Mouse (Mus musculus) midbrain, embryonic 12.5 days (tissue): ENCODE measurements around the gene Card11. TPM values are rescaled to one million over a fixed set of nuclear protein-coding genes. Genes with fewer than 3 reads are reported as not detected.

Experiments used
- ATAC-seq: fragments of 200-750 bp; cut with Nextera tagmentation; 2 replicates; pipeline ENCODE4 v1.8.0; 2017; ENCODE audit warnings: low read depth, moderate TSS enrichment, moderate library complexity; ENCODE audit not compliant: low FRiP score
- H3K27ac ChIP-seq: fragments of 300-500 bp; sonication (generic); replicated peaks from 2 replicates; pipeline ENCODE4 v1.5.1; 2016; ENCODE audit warnings: mild to moderate bottlenecking
- H3K27me3 ChIP-seq: fragments of 300-500 bp; sonication (generic); 2 replicates; pipeline ENCODE4 v1.6.1; 2016; ENCODE audit warnings: mild to moderate bottlenecking
- H3K36me3 ChIP-seq: fragments of 300-500 bp; sonication (generic); 2 replicates; pipeline ENCODE4 v1.6.1; 2016
- H3K4me1 ChIP-seq: fragments of 300-500 bp; sonication (generic); 2 replicates; pipeline ENCODE4 v1.6.1; 2016
- H3K4me2 ChIP-seq: fragments of 300-500 bp; sonication (generic); replicated peaks from 2 replicates; pipeline ENCODE4 v1.6.1; 2016; ENCODE audit warnings: mild to moderate bottlenecking, moderate library complexity
- H3K4me3 ChIP-seq: fragments of 300-500 bp; sonication (generic); 2 replicates; pipeline ENCODE4 v1.5.1; 2016; ENCODE audit warnings: mild to moderate bottlenecking
- H3K9ac ChIP-seq: fragments of 300-500 bp; sonication (generic); replicated peaks from 2 replicates; pipeline ENCODE4 v1.6.1; 2016; ENCODE audit warnings: mild to moderate bottlenecking, moderate library complexity
- H3K9me3 ChIP-seq: fragments of 300-500 bp; sonication (generic); 2 replicates; pipeline ENCODE4 v1.6.1; 2016; ENCODE audit warnings: mild to moderate bottlenecking
- WGBS: fragments of 180-500 bp; shearing (Covaris S2); methylation state at CpG from one replicate; pipeline ENCODE4 v1.1.7; 2016; 5-methylcytosine and 5-hydroxymethylcytosine counted together
- polyA plus RNA-seq: library from polyadenylated mRNA; unstranded; fragments of >200 nt; fragmentation: Nextera tagmentation; extraction: Ambion mirVana; gene quantifications from 2 replicates; pipeline ENCODE4 v1.2.1, GENCODE M21; 2016

Gene Card11
- polyA plus RNA-seq, 1 experiment from 2014 or later = 0.06 TPM

DNA sequence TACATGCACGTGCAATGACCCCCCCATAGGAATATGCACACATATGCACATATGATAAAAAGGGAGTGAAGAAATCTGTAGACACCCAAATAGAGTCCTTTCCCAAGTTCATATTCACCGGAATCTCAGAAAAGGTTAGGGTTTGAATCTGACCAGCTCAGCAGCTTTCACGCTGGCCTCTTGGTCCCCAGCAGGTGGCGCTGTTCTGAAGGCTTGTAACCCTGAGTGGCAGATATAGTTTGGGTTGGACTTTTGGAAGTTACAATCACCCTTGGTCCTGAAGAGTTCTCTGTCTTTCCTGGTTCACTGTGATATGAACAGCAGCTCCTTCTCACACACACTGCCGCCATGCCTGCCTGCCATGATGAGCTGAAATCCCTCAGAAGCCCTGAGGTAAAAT is 24.1 kb upstream of the Card11 start:
- H3K27ac ChIP-seq = no peak overlapping the region
- no peak for ATAC-seq
- H3K4me2 ChIP-seq = no peak overlapping the region
- H3K4me3 ChIP-seq = no peak overlapping the region
- H3K27me3 ChIP-seq = no peaks in the 10 kb centered on the region
- H3K9me3 ChIP-seq = peaks cover 13% of the 10 kb centered on the region
- no peaks in the 10 kb centered on the region for H3K4me1 ChIP-seq
- no peaks in the 10 kb centered on the region for H3K36me3 ChIP-seq
- WGBS = 64% methylated on average over 5 of the region's 5 CpGs
- H3K9ac ChIP-seq = no peak overlapping the region

DNA sequence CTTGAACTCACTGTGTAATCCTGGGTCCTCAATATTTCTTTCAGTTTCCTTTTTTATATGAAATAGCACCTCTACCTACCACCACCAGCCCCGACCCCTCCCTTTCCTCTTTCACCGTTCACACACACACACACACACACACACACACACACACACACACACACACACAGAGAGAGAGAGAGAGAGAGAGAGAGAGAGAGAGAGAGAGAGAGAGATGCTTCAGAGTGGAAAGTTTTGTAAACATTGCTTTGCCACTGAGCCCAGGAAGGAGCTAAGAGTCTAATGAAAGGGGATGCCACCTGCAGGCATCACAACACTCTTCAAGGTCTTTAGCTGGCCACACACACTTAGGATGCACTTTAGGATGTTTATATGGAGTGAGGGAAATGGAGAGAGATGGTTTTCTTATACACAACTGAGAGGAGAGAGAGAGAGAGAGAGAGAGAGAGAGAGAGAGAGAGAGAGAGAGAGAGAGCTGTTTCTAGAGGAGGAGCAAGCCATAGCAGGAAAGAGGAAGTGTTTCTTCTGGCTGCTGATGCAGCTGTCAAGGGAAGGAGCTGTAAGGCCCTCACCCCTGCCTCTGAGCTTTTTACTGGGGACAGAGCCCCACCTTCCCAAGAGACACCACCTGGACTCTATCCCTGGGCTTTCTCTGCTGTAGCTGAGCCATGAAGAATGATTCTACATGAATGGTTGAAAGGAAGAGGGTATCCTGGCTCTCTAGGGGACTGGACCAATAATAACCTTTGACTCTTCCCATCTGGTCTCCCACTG is 17.7 kb upstream of the Card11 start:
- Histone ChIP-seq H3K4me3 (no peak overlapping the region), H3K9me3 (peaks cover 13% of the 10 kb centered on the region), H3K36me3 (no peaks in the 10 kb centered on the region), H3K27me3 (no peaks in the 10 kb centered on the region), H3K4me1 (no peaks in the 10 kb centered on the region), H3K9ac (no peak overlapping the region), H3K27ac (no peak overlapping the region), H3K4me2 (no peak overlapping the region)
- no peak for ATAC-seq
- 65% methylated on average over 2 of the region's 2 CpGs for WGBS

- ATAC-seq = no peak
- no peaks in the 10 kb centered on the region for H3K9me3 ChIP-seq
- H3K4me3 ChIP-seq = no peak overlapping the region
- H3K9ac ChIP-seq = no peak overlapping the region
- H3K4me1 ChIP-seq = no peaks in the 10 kb centered on the region
- no peak overlapping the region for H3K4me2 ChIP-seq
- H3K36me3 ChIP-seq = no peaks in the 10 kb centered on the region
- H3K27me3 ChIP-seq = no peaks in the 10 kb centered on the region
- H3K27ac ChIP-seq = no peak overlapping the region
- WGBS = 71% methylated on average over 1 of the region's 1 CpGs
Measured at GRCm38 (mm10) chr5:141016082-141016481, 15.7 kb upstream of the Card11 start.

GRCm38 (mm10) chr5:141014216-141014615 is 13.8 kb upstream of the Card11 start:
- WGBS = 92% methylated on average over 6 of the region's 6 CpGs
- H3K36me3 ChIP-seq = no peaks in the 10 kb centered on the region
- no peak overlapping the region for H3K4me2 ChIP-seq
- no peak for ATAC-seq
- no peak overlapping the region for H3K4me3 ChIP-seq
- H3K9me3 ChIP-seq = no peaks in the 10 kb centered on the region
- H3K27ac ChIP-seq = no peak overlapping the region
- no peaks in the 10 kb centered on the region for H3K27me3 ChIP-seq
- H3K9ac ChIP-seq = no peak overlapping the region
- no peaks in the 10 kb centered on the region for H3K4me1 ChIP-seq

DNA sequence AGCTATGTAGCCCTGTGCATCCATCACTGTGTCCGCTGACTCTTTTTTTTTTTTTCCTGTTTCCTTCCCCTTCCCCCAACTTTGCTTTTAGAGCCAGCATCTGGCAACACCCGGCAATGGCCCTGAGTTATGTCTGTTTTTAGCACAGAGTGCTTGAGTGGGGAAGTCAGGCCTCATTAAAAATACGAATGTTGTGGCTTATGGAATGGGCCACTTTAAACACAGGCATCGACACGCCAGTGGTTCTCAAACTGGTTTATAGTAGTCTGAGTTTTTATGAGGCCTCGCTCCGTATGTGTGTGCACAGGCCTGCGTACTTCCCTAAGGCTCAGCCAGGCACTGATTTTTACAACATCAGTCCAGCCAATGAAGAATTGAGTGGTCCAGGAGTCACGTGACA is 13.1 kb upstream of the Card11 start:
- no peak overlapping the region for H3K4me2 ChIP-seq
- H3K36me3 ChIP-seq = no peaks in the 10 kb centered on the region
- no peak overlapping the region for H3K9ac ChIP-seq
- no peaks in the 10 kb centered on the region for H3K9me3 ChIP-seq
- 87% methylated on average over 9 of the region's 9 CpGs for WGBS
- H3K4me3 ChIP-seq = no peak overlapping the region
- no peaks in the 10 kb centered on the region for H3K27me3 ChIP-seq
- no peak for ATAC-seq
- no peaks in the 10 kb centered on the region for H3K4me1 ChIP-seq
- H3K27ac ChIP-seq = no peak overlapping the region

DNA sequence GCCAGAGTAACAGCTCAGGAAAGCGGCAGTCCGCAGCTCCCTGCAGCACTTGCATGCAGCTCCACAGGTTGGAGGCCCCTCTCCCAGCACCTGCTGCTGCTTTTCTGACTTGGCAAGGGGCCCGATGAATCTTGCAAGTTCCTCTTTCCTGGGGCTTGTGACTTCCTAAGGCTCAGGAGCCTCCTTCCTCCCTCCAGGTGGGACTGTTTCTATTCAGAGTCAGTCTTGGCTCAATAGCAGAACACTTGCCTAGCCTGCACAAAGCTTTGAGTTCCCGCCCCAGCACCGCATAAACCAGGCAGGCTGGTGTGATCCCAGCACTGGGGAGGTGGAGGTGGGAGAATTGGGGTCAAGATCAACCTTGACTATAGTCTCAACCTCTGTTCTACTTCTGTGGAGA is 5.1 kb upstream of the Card11 start:
- Histone ChIP-seq H3K27me3 (no peaks in the 10 kb centered on the region), H3K9me3 (no peaks in the 10 kb centered on the region), H3K4me2 (no peak overlapping the region), H3K27ac (no peak overlapping the region), H3K9ac (no peak overlapping the region), H3K4me3 (no peak overlapping the region), H3K4me1 (no peaks in the 10 kb centered on the region), H3K36me3 (no peaks in the 10 kb centered on the region)
- 71% methylated on average over 5 of the region's 5 CpGs for WGBS
- ATAC-seq = no peak

- no peak overlapping the region for H3K27ac ChIP-seq
- 87% methylated on average over 3 of the region's 3 CpGs for WGBS
- H3K36me3 ChIP-seq = no peaks in the 10 kb centered on the region
- H3K4me3 ChIP-seq = no peak overlapping the region
- H3K9ac ChIP-seq = no peak overlapping the region
- no peaks in the 10 kb centered on the region for H3K4me1 ChIP-seq
- no peak overlapping the region for H3K4me2 ChIP-seq
- no peaks in the 10 kb centered on the region for H3K27me3 ChIP-seq
- ATAC-seq = no peak
- H3K9me3 ChIP-seq = no peaks in the 10 kb centered on the region
Measured at GRCm38 (mm10) chr5:141004078-141004763, 3.8 kb upstream of the Card11 start.

DNA sequence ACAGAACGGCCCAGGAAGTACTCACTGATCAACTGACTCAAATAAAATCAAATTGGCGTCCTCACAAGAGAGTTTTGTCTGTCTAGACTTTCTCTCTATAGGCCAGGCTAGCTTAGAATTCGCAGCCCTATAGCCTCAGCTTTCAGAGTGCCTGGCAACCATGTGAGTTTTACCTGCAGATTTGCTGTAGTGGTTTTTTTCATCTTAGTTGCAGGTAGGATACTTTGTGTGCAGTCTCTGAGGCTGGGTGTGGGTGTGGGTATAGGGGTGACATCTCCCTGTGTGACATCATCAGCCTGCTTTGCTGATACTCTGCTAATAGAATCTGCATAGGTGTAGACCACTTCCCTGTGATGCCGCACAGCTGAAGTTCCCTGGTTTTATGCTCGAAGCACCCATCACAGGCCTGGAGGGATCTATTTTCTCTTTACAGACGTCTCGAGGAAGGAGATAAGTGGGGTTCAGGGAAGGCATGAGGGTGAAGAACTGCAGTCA is 1.2 kb downstream of the Card11 start:
- no peaks in the 10 kb centered on the region for H3K4me1 ChIP-seq
- H3K27me3 ChIP-seq = no peaks in the 10 kb centered on the region
- no peak overlapping the region for H3K9ac ChIP-seq
- H3K4me2 ChIP-seq = no peak overlapping the region
- no peak overlapping the region for H3K27ac ChIP-seq
- WGBS = 89% methylated on average over 7 of the region's 7 CpGs
- H3K9me3 ChIP-seq = no peaks in the 10 kb centered on the region
- ATAC-seq = no peak
- no peaks in the 10 kb centered on the region for H3K36me3 ChIP-seq
- H3K4me3 ChIP-seq = no peak overlapping the region

- H3K4me1 ChIP-seq = no peaks in the 10 kb centered on the region
- no peaks in the 10 kb centered on the region for H3K36me3 ChIP-seq
- H3K4me3 ChIP-seq = no peak overlapping the region
- 82% methylated on average over 4 of the region's 4 CpGs for WGBS
- H3K27ac ChIP-seq = no peak overlapping the region
- no peak overlapping the region for H3K9ac ChIP-seq
- H3K9me3 ChIP-seq = no peaks in the 10 kb centered on the region
- ATAC-seq = no peak
- H3K4me2 ChIP-seq = no peak overlapping the region
- no peaks in the 10 kb centered on the region for H3K27me3 ChIP-seq
Measured at GRCm38 (mm10) chr5:140997767-140998166, 2.6 kb downstream of the Card11 start.

DNA sequence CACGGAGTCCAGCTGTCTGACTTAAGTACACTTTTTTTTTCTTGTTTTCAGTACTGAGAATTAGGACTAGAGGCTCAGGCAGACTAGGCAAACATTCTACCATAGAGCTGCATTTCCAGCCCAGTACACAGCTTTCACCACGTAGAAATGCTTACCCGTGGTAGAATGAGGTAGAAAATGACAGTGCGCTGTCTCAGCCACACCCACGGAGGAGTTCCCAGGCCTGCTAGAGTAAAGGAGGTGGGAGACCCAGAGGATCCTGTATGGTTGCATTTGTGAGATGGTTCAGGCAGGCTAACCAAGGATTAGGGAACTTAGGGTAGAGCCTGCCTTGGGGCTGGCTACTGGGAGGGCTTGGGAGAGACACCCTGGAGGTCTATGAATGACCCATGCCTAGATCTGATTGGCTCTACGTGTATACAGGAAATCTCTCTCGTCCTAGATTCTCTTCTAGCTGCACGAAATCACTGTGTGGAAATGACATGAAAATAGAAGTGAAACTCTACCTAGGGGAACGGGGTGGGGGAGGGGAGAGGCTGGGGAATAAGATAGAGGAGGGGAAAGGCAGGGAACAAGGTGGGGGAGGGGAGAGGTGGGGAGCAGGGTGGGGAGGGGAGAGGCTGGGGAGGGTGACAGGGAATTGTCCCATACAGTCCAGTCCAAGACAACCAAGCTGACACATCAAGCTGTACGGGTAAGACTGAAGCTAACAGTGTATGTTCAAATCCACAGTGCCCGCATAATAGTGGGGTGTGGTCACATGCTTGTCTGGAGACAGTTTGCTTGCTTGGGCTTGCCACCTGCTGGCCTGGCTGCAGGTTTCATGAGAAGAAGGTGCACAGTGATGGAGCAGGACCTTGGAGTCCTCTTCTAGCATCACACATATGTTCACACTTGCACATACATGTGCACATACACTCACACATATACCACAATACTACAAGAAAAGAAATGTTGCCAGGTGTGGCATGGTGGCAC is 8.0 kb downstream of the Card11 start:
- Histone ChIP-seq H3K27me3 (no peaks in the 10 kb centered on the region), H3K36me3 (no peaks in the 10 kb centered on the region), H3K9ac (no peak overlapping the region), H3K4me1 (no peaks in the 10 kb centered on the region), H3K4me2 (no peak overlapping the region), H3K27ac (no peak overlapping the region), H3K4me3 (no peak overlapping the region), H3K9me3 (no peaks in the 10 kb centered on the region)
- no peak for ATAC-seq
- 77% methylated on average over 11 of the region's 11 CpGs for WGBS

- no peak for ATAC-seq
- no peaks in the 10 kb centered on the region for H3K9me3 ChIP-seq
- H3K36me3 ChIP-seq = no peaks in the 10 kb centered on the region
- 96% methylated on average over 9 of the region's 9 CpGs for WGBS
- H3K4me1 ChIP-seq = no peaks in the 10 kb centered on the region
- H3K9ac ChIP-seq = no peak overlapping the region
- no peaks in the 10 kb centered on the region for H3K27me3 ChIP-seq
- H3K4me2 ChIP-seq = no peak overlapping the region
- H3K27ac ChIP-seq = no peak overlapping the region
- no peak overlapping the region for H3K4me3 ChIP-seq
Measured at GRCm38 (mm10) chr5:140985311-140986050, 14.9 kb downstream of the Card11 start.
